Mouse (Mus musculus) urinary bladder, postnatal 10 days (tissue): ENCODE measurements around the gene Cacng4.

Source experiments
- DNase-seq: peaks from one replicate; pipeline ENCODE4 v3.0.0; 2022; ENCODE audit warnings: low spot score

The Cacng4 gene

GRCm38 (mm10) chr11:107794547-107795269 is at the start of gene Cacng4:
Gene Cacng4, minus strand, starts transcription at chr11:107794557.
- DNase-seq: no peak

DNA sequence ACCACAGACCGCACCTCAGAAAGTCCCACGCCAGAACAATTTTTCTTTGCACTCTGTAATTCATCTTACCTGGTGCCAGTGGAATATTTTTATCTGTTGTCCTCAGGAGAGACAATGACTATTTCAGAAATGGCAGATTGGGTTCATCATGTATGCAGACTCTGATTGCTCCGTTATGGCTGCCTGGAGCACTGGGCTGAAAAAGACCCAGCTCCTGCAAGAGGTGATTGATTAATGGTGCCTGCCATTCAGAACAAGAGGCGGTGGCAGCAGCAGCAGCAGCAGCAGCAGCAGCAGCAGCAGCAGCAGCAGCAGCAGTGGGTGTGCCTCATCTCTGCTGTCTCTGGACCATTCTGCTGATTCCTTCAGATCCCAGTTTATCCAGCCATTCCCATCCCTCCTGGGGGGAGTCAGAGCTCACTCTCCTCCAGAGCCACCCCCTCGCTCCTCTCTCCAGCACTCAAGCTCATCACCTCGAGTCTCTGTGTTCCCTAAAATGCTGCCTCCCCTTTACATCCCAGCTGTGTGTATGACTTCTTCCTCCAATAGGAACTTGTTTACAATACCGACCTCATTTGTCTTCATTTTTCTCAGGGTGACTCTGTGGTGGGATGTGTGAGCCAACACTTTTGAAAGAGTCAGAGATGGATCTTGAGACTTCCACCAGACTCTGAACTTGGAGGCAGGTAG is 39.1 kb upstream of the Cacng4 start:
- no peak for DNase-seq

- DNase-seq: no peak
Measured at GRCm38 (mm10) chr11:107817196-107817595, 22.8 kb upstream of the Cacng4 start.

DNA sequence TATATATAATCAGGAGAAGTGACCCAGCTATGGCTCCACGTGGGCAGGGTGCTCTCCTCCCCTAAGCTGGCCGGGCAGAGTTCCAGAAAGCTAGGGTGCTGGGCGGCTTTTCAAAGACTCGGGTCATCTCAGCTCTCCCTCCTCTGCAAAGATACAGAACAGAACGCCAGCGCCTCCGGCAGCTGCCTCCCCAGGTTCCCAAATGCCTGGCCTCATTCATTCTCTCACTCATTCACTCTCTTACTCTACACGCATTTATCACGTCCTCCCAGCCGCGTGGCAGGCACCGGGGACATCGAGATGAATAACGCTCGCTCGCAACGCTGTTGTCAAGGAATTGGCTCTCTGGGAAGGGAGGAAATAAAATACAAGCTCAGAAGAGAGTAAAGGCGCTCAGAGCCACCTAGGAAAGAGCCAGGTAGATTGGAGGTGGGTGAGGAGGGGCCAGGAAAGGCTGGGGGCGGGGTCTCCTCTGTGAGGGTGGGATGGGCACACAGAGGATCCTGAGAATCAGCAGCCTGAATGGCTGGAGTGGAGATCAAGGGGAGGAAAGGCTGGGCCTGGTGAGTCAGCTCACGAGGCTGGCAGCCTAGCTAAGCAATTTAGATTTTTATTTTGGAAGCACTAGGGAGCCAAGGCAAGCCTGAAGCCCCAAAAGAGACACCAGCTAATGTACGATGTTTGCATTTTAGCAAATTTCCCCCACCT is 18.7 kb upstream of the Cacng4 start:
- DNase-seq: no peak

GRCm38 (mm10) chr11:107812429-107812828 is 18.1 kb upstream of the Cacng4 start:
- no peak for DNase-seq

- no peak for DNase-seq
Measured at GRCm38 (mm10) chr11:107808508-107808907, 14.2 kb upstream of the Cacng4 start.

- no peak for DNase-seq
Measured at GRCm38 (mm10) chr11:107806058-107806457, 11.7 kb upstream of the Cacng4 start.

GRCm38 (mm10) chr11:107801946-107802345 is 7.6 kb upstream of the Cacng4 start:
- no peak for DNase-seq

DNA sequence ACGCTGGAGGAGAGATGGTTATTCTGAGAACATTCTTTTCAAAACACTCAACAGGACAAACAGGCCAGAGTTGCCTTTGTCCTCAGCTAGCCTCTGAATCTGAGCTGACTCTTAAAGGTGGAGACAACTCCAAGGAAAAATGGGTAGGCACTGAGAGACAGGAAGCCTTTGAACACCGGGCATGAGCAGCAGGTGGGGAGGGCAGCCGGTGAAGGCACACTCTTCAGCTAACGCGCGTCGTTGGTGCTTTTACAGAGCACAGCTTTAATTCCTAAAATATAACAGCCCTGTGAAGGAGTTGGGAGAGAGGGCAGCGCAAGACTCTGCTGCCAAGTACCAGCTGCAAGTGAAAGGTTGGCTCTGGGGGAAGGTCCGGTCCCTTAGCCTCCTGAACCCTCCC is 5.0 kb upstream of the Cacng4 start:
- no peak for DNase-seq

DNA sequence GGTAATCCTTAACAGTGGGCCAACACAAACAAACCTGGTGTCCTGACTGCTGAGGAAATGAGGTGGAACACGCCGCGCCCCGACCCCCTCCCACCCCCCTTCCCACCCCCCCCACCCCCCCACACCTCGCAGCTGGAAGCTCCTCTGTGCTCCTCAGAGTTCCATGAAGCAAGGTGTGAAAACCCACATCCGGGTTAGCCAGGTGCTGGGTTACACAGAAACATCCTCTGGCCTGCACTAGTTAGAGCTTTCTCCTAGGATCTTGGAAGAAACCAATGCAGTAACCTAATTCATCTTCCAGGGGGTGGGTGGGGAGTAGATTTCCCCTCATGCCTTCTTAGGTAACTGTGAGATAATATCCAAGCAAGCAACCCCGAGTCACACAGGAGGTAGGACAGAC is 2.0 kb upstream of the Cacng4 start:
- no peak for DNase-seq

DNA sequence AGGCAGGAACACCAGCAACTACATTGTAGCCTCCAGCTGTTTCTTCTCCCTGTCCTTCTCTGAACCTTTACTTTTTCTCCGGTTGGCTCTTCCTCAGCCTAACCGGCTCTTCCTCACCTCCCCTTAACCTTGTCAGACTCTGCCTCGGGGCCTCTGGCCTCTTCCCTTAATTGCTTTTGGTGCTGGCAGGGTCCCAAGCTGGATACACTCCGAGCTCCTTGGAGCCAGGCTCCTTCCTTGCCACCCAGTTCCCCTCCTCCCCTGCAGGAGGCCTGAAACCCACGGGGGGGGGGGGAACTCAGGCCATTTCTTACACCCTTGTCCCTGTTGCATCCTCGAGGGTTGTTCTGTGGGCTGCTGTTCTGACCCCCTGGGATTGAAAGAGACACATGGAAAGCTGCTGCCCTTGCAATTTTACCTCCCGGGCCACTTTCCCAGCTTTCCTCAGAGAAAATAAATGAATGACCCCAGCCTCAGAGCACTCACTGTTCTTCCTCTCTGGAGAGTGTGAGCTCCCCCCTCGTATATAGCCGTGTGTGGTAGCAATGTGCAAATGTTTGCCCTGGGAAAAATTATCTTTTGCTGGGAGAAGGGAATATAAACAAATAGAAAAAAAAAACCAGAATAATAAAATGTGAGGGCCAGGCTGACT is 1.2 kb upstream of the Cacng4 start:
- DNase-seq: no peak

- no peak for DNase-seq
Measured at GRCm38 (mm10) chr11:107794103-107794493, 259 bp downstream of the Cacng4 start.

- no peak for DNase-seq
Measured at GRCm38 (mm10) chr11:107793200-107794102, 906 bp downstream of the Cacng4 start.

- no peak for DNase-seq
Measured at GRCm38 (mm10) chr11:107792136-107792535, 2.2 kb downstream of the Cacng4 start.

DNA sequence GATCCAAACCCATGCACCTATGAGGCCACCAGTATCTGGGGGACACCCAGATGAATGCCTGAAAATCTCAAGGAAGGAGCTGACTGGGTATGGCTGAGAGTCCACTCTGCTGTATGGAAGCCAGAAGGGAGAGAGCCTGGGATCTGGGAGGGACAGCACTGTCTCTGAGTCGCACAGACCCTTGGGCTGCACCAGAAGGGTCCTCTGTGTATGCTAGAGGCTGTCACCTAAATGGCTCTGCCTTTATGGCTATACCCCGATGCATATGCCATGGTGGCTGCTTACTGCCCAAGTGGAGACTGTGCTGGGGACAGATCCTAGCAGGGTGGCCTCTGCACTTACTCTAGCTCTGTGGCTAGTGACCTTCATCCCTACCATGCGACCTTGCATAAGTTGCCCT is 8.6 kb downstream of the Cacng4 start:
- no peak for DNase-seq

DNA sequence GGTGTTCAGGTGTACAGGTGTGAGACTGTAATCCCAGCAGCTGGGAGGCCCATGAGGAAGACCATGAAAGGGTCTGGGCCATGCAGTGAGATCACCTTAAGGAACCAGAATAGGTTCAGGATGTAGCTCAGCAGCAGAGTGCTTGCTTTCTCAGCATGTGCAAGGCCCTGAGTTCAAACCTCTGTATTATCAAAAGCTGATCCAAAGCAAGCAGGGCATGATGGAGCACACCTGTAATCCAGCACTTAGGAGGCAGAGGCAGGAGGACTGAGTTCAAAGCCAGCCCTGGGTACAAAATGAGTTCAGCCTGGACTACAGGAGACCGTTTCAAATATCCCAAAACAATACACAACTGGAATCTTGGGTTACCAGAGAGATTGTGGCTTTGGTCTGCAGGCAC is 9.1 kb downstream of the Cacng4 start:
- DNase-seq: no peak

- no peak for DNase-seq
Measured at GRCm38 (mm10) chr11:107783861-107784754, 10.2 kb downstream of the Cacng4 start.

- no peak for DNase-seq
Measured at GRCm38 (mm10) chr11:107782591-107782990, 11.8 kb downstream of the Cacng4 start.

- DNase-seq: no peak
Measured at GRCm38 (mm10) chr11:107778859-107779258, 15.5 kb downstream of the Cacng4 start.

GRCm38 (mm10) chr11:107777487-107777886 is 16.9 kb downstream of the Cacng4 start:
- no peak for DNase-seq
